Mouse (Mus musculus): ENCODE results near the gene Whrn.

The Whrn gene

DNA sequence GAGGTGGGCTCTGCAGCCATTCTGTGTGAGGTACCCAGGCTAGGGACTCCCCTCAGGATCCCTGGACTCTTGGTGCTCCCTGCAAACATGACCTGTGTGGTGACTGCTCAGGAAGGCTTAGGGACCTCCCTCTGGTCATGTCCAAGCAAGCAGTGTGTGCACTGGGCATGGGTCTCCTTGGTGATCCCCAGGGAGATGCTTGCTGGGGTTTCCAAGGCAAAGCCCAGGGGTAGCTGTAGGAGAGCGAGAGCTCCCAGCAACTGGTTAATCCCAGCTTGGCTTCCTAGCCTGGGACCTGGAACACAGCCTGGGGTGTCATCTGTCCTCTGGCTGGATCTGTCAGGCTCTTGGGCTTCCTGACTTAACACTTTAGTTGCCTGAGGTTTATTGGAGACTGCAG, 120.4 kb downstream of the Whrn start:
- no peak for DNase-seq

DNA sequence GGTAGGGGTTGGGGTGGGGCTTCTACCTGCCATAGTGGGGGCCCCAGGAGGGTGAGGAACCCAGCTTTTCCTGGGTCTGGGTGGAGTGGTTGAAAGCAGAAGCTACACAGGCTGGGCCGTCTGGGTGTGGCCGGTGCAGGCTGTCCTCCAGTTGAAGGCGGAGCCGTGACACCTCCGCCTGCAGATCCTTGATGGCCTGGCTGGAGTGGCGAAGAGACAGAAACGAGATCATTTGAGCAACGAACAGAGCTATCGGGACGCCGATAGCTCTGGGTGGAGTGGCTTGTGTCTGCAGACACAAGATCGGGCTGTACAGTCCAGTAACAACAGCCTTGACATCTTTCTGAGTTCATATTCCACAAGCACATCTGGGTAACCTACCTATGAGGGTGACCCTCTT, 121.5 kb downstream of the Whrn start:
- no peak for DNase-seq

DNA sequence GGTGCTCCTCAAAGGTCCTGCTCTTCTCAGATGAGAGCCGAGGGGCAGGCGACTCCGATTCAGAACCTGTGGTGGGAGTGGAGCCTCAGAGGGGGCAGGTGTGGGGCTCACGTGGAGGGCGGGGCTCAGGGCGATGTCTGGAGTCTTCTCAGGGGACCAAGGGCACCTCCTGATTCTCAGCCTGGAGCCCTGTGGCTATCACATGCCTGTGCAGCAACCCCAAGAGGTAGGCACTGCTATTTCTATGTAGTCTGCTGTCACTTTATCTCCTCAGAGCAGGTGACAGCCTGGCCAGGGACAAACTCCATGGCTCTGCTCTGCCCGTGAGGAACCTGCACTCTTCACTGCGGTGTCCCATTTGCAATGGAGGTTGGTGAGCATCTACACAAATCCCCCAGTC, 122.4 kb downstream of the Whrn start:
- DNase-seq: no peak

DNA sequence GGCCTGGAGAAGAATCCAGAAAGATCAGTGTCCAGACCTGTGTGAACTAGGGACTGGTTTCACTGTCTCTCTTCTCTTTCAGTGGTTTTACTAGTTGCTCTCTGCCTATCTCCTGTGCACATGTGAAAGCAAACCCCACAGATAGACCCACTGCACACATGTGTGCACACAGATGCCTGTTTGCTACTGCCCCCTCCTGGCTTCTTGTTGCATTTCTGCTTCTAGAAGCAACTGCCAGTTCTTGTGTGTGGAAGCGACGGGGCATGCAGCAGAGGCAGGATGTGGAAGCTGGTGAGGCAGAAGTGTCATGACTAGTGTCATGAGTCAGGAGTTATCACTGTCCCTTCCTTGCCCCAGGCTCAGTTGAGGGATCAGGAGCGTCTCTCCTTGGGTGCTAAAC, 123.9 kb downstream of the Whrn start:
- DNase-seq: no peak

DNA sequence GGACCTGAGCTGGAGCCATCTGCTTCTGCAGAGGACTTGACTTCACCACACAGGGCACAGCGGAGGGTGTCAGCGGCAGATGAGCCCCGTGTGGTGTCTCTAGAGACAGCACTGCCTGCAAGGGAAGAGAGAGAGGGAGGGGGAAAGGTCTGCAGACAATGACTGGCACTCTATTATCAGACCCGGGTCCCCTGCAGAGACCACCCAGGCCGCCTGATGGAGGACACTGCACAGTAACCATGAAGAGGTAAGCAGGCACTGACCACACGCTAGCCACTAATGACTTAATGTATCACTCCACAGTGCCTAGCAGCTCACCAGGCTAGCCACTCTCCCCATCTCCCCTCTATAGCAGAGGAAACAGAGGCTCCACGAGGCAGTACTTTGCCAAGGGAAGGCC, 124.9 kb downstream of the Whrn start:
- DNase-seq: no peak

DNA sequence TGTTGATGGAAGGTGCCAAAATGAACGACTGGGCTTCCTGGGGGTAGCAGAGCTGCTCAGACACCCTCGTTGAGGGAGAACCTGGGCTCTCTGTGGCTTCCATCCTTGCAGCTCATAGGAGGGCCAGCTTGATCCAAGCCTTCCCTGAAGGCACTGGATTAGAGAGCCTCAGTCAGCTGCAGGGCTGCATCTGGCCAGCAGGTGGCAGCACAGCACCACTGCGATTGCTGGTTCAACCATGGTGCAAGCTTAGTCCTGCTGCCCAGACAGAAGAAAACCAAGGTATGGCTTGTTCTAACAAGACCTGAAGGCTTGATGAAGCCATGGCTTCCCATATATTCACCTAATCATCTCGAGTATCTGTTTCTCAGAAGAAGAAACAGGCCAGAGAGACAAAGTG, 127.2 kb downstream of the Whrn start:
- DNase-seq: peak; percentile 63
